Mouse (Mus musculus): ENCODE data around the gene Rps29. TPM values are rescaled to one million over a fixed set of nuclear protein-coding genes. Genes with fewer than 3 reads are reported as not detected.

Rps29 gene
- total and polyA plus RNA-seq, 2 experiments: 137 to 865 TPM

DNA sequence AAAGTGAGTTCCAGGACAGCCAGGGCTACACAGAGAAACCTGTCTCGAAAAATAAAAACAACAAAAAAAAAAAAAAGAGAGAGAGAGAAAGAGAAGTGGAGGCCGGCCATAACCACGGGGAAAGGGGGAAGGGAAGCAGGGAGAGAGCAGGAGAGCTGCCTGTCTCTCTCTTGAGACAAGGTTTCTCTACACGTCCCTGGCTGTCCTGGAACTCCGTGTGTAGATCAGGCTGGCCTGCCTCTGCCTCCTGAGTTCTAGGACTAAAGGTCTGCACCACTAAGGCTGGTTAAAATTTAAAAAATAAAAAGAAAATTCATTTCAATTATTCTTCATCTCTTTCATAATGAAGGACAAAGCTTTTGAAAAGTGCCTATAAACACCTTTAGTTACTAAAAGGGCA, 32.4 kb upstream of the Rps29 start:
- TF ChIP-seq CTCF (IDR thresholded peaks at IDR 0.05; ENCODE audit: low read depth, low read length): no peak
- no peak for TF ChIP-seq POLR2A (IDR thresholded peaks at IDR 0.05; ENCODE audit: extremely low read depth, insufficient read depth, low read length)
- Histone ChIP-seq H3K4me1 (ENCODE audit: control insufficient read depth, insufficient read depth, low read length) (peaks cover 10% of the 10 kb centered on the region), H3K4me3 (ENCODE audit: insufficient read depth, low read depth, low read length) (no peak overlapping the region), H3K27ac (replicated peaks; ENCODE audit: insufficient read depth, low read depth, low read length) (no peak overlapping the region), H3K79me2 (ENCODE audit: control insufficient read depth, insufficient read depth, low read length) (no peaks in the 10 kb centered on the region; the same call in 1 of the 2 replicates), H3K9ac (ENCODE audit: low read depth, low read length) (no peak overlapping the region), H3K27me3 (ENCODE audit: control insufficient read depth, insufficient read depth, low read length) (no peaks in the 10 kb centered on the region), H3K36me3 (ENCODE audit: control insufficient read depth, insufficient read depth, low read length) (no peaks in the 10 kb centered on the region; the same call in 1 of the 2 replicates)
- WGBS: 87% methylated on average over 5 of the region's 5 CpGs
- no peak for DNase-seq (ENCODE audit: extremely low read depth, low read depth, low spot score)

DNA sequence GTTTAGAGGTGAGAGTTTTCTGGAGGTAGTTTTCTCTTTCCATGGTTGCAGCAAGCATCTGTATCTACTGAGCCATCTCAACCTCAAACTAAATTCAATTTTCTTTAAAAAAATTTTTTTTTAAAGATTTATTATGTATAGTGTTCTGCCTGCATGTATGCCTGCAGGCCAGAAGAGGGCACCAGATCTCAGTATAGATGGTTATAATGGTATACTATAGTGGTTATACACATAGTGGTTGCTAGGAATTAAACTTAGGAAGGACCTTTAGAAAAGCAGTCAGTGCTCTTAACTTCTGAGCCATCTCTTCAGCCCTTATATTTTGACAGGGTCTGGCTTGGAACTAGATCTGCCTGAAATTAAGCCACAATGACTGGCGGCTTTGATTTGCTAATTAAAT, 31.5 kb upstream of the Rps29 start:
- 0 out of 2 replicates have a peak, but pooled peaks have one; percentile 2 for TF ChIP-seq CTCF (IDR thresholded peaks at IDR 0.05; ENCODE audit: low read depth, low read length)
- TF ChIP-seq POLR2A (IDR thresholded peaks at IDR 0.05; ENCODE audit: extremely low read depth, insufficient read depth, low read length): no peak
- H3K4me3 ChIP-seq (ENCODE audit: insufficient read depth, low read depth, low read length): no peak overlapping the region
- no peaks in the 10 kb centered on the region for H3K27me3 ChIP-seq (ENCODE audit: control insufficient read depth, insufficient read depth, low read length)
- H3K36me3 ChIP-seq (ENCODE audit: control insufficient read depth, insufficient read depth, low read length): no peaks in the 10 kb centered on the region; the same call in 1 of the 2 replicates
- no peak overlapping the region for H3K9ac ChIP-seq (ENCODE audit: low read depth, low read length)
- DNase-seq (ENCODE audit: extremely low read depth, low read depth, low spot score): no peak
- H3K79me2 ChIP-seq (ENCODE audit: control insufficient read depth, insufficient read depth, low read length): peaks cover under 1% of the 10 kb centered on the region; the same call in 1 of the 2 replicates
- WGBS: 97% methylated on average over 1 of the region's 1 CpGs
- no peak overlapping the region for H3K27ac ChIP-seq (replicated peaks; ENCODE audit: insufficient read depth, low read depth, low read length)
- H3K4me1 ChIP-seq (ENCODE audit: control insufficient read depth, insufficient read depth, low read length): peaks cover 10% of the 10 kb centered on the region

DNA sequence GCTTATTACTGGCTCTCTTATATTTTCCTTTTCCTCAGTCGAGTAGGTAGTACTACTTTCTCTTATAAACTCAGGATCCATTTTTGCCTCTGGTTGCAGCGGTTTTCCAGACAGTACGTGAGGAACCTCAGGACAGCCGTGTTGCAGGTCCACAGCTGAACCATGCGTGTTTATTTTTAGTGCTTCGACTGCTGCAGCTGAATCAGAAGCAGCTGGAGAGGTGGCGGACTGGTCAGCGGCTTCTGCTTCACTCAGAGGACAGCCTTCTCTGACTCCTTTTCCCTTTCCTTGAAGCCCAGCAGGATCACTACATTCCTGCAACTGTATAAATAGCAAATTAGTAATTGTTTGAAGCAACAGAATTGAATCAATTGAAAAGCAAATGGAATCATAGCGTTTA, 31.1 kb upstream of the Rps29 start:
- H3K4me1 ChIP-seq (ENCODE audit: control insufficient read depth, insufficient read depth, low read length): peaks cover 14% of the 10 kb centered on the region
- no peak overlapping the region for H3K27ac ChIP-seq (replicated peaks; ENCODE audit: insufficient read depth, low read depth, low read length)
- no peaks in the 10 kb centered on the region for H3K27me3 ChIP-seq (ENCODE audit: control insufficient read depth, insufficient read depth, low read length)
- H3K4me3 ChIP-seq (ENCODE audit: insufficient read depth, low read depth, low read length): no peak overlapping the region
- no peak for DNase-seq (ENCODE audit: extremely low read depth, low read depth, low spot score)
- TF ChIP-seq POLR2A (IDR thresholded peaks at IDR 0.05; ENCODE audit: extremely low read depth, insufficient read depth, low read length) (no peak), CTCF (IDR thresholded peaks at IDR 0.05; ENCODE audit: low read depth, low read length) (no peak)
- 95% methylated on average over 9 of the region's 9 CpGs for WGBS
- H3K79me2 ChIP-seq (ENCODE audit: control insufficient read depth, insufficient read depth, low read length): peaks cover 5% of the 10 kb centered on the region; the same call in 1 of the 2 replicates
- H3K9ac ChIP-seq (ENCODE audit: low read depth, low read length): no peak overlapping the region
- no peaks in the 10 kb centered on the region; the same call in 1 of the 2 replicates for H3K36me3 ChIP-seq (ENCODE audit: control insufficient read depth, insufficient read depth, low read length)

DNA sequence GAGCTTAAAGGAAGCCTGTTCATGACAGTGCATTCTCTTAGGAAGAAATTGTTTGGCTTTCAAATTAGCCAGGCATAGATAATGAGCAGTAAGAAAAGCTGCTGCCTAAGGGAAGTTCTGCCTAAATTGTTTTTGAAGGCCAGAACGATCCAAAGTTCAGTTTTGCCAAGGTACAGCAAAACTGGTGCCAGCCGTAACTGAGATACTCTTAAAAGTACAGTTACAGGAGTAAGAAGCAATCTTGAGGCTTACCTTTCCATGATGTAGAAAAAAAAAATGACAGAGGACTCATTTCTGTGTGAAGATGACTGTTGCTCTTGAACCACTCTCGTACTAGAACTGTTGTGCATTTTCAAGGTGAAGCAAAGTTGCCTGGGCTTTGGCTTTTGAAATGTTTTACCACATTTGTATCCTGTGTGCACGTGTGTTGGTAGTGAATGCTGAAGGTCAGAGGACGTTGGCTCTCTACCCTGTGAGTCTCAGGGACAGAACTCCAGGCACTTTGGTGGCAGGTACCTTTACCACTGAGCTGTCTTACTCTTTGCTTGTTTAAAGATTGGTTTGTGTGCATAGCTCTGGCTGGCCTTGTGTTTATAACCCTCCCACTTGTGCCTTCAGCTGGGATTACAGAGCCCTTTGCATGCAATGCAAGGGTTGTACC, 28.0 kb upstream of the Rps29 start:
- no peak overlapping the region; the same call in 1 of the 2 replicates for H3K9ac ChIP-seq (ENCODE audit: low read depth, low read length)
- peaks cover 11% of the 10 kb centered on the region; the same call in 1 of the 2 replicates for H3K79me2 ChIP-seq (ENCODE audit: control insufficient read depth, insufficient read depth, low read length)
- no peak overlapping the region for H3K4me3 ChIP-seq (ENCODE audit: insufficient read depth, low read depth, low read length)
- H3K4me1 ChIP-seq (ENCODE audit: control insufficient read depth, insufficient read depth, low read length): peaks cover 15% of the 10 kb centered on the region
- no peak for TF ChIP-seq POLR2A (IDR thresholded peaks at IDR 0.05; ENCODE audit: extremely low read depth, insufficient read depth, low read length)
- no peak for TF ChIP-seq CTCF (IDR thresholded peaks at IDR 0.05; ENCODE audit: low read depth, low read length)
- DNase-seq (ENCODE audit: extremely low read depth, low read depth, low spot score): peak; percentile 96
- H3K27me3 ChIP-seq (ENCODE audit: control insufficient read depth, insufficient read depth, low read length): no peaks in the 10 kb centered on the region
- WGBS: 9% methylated on average over 5 of the region's 5 CpGs
- peak overlapping the region; percentile 86 for H3K27ac ChIP-seq (replicated peaks; ENCODE audit: insufficient read depth, low read depth, low read length)
- H3K36me3 ChIP-seq (ENCODE audit: control insufficient read depth, insufficient read depth, low read length): peaks cover 3% of the 10 kb centered on the region; the same call in 1 of the 2 replicates

DNA sequence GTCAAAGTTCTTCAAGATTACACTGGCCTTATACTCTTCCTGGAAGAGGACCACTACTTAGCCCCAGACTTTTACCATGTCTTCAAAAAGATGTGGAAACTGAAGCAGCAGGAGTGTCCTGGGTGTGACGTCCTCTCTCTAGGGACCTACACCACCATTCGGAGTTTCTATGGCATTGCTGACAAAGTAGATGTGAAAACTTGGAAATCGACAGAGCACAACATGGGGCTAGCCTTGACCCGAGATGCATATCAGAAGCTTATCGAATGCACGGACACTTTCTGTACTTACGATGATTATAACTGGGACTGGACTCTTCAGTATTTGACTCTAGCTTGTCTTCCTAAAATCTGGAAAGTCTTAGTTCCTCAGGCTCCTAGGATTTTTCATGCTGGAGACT, 26.4 kb upstream of the Rps29 start:
- H3K27ac ChIP-seq (replicated peaks; ENCODE audit: insufficient read depth, low read depth, low read length): no peak overlapping the region; the same call in 1 of the 2 replicates
- peaks cover 15% of the 10 kb centered on the region for H3K4me1 ChIP-seq (ENCODE audit: control insufficient read depth, insufficient read depth, low read length)
- H3K4me3 ChIP-seq (ENCODE audit: insufficient read depth, low read depth, low read length): peak overlapping the region; percentile 86
- peaks cover 3% of the 10 kb centered on the region; the same call in 1 of the 2 replicates for H3K36me3 ChIP-seq (ENCODE audit: control insufficient read depth, insufficient read depth, low read length)
- H3K79me2 ChIP-seq (ENCODE audit: control insufficient read depth, insufficient read depth, low read length): peaks cover 11% of the 10 kb centered on the region; the same call in 1 of the 2 replicates
- H3K9ac ChIP-seq (ENCODE audit: low read depth, low read length): peak overlapping the region; percentile 90
- TF ChIP-seq CTCF (IDR thresholded peaks at IDR 0.05; ENCODE audit: low read depth, low read length): no peak
- no peak for TF ChIP-seq POLR2A (IDR thresholded peaks at IDR 0.05; ENCODE audit: extremely low read depth, insufficient read depth, low read length)
- peak; percentile 26 for DNase-seq (ENCODE audit: extremely low read depth, low read depth, low spot score)
- H3K27me3 ChIP-seq (ENCODE audit: control insufficient read depth, insufficient read depth, low read length): no peaks in the 10 kb centered on the region
- 20% methylated on average over 7 of the region's 7 CpGs for WGBS

Measured in liver, adult 2 months (tissue).